Mouse (Mus musculus) midbrain, embryonic 11.5 days (tissue): ENCODE measurements around the gene Ubap2. TPM values are rescaled to one million over a fixed set of nuclear protein-coding genes. Genes with fewer than 3 reads are reported as not detected.
A peak's percentile ranks its signal among the peaks of the same experiment; 100 is the strongest.

Experiments
- ATAC-seq: fragments of 200-750 bp; cut with Nextera tagmentation; 2 replicates; pipeline ENCODE4 v1.8.0; 2017; ENCODE audit warnings: moderate TSS enrichment, moderate library complexity; ENCODE audit not compliant: low FRiP score
- DNase-seq: peaks from one replicate; pipeline ENCODE4 v3.0.0; 2015; ENCODE audit warnings: low spot score; ENCODE audit errors: missing footprints
- H3K27ac ChIP-seq: fragments of 300-500 bp; sonication (generic); 2 replicates; pipeline ENCODE4 v1.5.1; 2014; ENCODE audit warnings: low read depth, low read length
- H3K27me3 ChIP-seq: fragments of 300-500 bp; sonication (generic); 2 replicates; pipeline ENCODE4 v1.6.1; 2014; ENCODE audit warnings: mild to moderate bottlenecking, low read length, moderate library complexity, mixed read lengths; ENCODE audit not compliant: control insufficient read depth, insufficient read depth
- H3K36me3 ChIP-seq: fragments of 300-500 bp; sonication (generic); 2 replicates; pipeline ENCODE4 v1.6.1; 2014; ENCODE audit warnings: mild to moderate bottlenecking, low read length, moderate library complexity, mixed read lengths; ENCODE audit not compliant: control insufficient read depth, insufficient read depth
- H3K4me1 ChIP-seq: fragments of 300-500 bp; sonication (generic); 2 replicates; pipeline ENCODE4 v1.6.1; 2014; ENCODE audit warnings: low read length; ENCODE audit not compliant: control insufficient read depth, insufficient read depth
- H3K4me2 ChIP-seq: fragments of 300-500 bp; sonication (generic); 2 replicates; pipeline ENCODE4 v1.6.1; 2014; ENCODE audit warnings: mild to moderate bottlenecking, moderate library complexity
- H3K4me3 ChIP-seq: fragments of 300-500 bp; sonication (generic); 2 replicates; pipeline ENCODE4 v1.5.1; 2014; ENCODE audit warnings: low read depth, low read length
- H3K9ac ChIP-seq: fragments of 300-500 bp; sonication (generic); 2 replicates; pipeline ENCODE4 v1.6.1; 2014; ENCODE audit warnings: low read length
- H3K9me3 ChIP-seq: fragments of 300-500 bp; sonication (generic); 2 replicates; pipeline ENCODE4 v1.6.1; 2016; ENCODE audit warnings: low read length; ENCODE audit not compliant: control insufficient read depth
- WGBS: fragments of 180-500 bp; shearing (Covaris S2); extraction: QIAGEN DNeasy Blood & Tissue Kit; methylation state at CpG from one replicate; pipeline ENCODE4 v1.1.7; 2014; 5-methylcytosine and 5-hydroxymethylcytosine counted together
- polyA plus RNA-seq: library from polyadenylated mRNA; unstranded; fragments of >200 nt; fragmentation: Nextera tagmentation; extraction: Ambion mirVana; gene quantifications from 2 replicates; pipeline ENCODE4 v1.2.1, GENCODE M21; 2014

The Ubap2 gene
- polyA plus RNA-seq, 1 experiment from 2014 or later, result 67.0 TPM

GRCm38 (mm10) chr4:41192544-41193512 is 82.1 kb downstream of the Ubap2 start:
- Histone ChIP-seq H3K4me2 (no peak overlapping the region), H3K4me1 (no peaks in the 10 kb centered on the region), H3K9me3 (no peaks in the 10 kb centered on the region), H3K36me3 (peaks cover 43% of the 10 kb centered on the region), H3K9ac (no peak overlapping the region), H3K27me3 (no peaks in the 10 kb centered on the region), H3K27ac (no peak overlapping the region), H3K4me3 (no peak overlapping the region)
- 75% methylated on average over 14 of the region's 14 CpGs for WGBS
- no peak for ATAC-seq
- no peak for DNase-seq

DNA sequence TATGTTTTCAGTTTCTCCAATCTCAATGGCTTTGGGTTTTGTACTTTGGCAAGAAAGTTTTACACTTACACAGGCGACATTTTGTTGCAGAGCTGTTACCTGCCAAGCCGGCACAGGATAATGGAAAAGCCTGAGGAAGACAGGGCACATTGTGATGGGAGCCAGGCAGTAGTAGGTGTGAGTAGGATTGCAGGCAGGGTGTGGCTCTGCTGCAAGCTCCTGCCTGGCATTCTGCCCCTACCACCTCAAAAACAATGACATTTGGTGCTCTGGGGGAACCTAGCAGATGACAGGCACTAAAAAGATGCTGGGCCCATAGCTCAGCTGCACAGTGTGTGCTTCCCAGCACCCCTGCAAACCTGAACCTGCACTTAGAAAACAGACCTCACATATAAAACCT is 85.1 kb downstream of the Ubap2 start:
- Histone ChIP-seq H3K4me1 (no peaks in the 10 kb centered on the region), H3K9ac (no peak overlapping the region), H3K27me3 (no peaks in the 10 kb centered on the region), H3K4me3 (no peak overlapping the region), H3K36me3 (peaks cover 24% of the 10 kb centered on the region), H3K9me3 (no peaks in the 10 kb centered on the region), H3K4me2 (no peak overlapping the region), H3K27ac (no peak overlapping the region)
- no peak for DNase-seq
- ATAC-seq, result no peak
- WGBS, result 91% methylated on average over 2 of the region's 2 CpGs

DNA sequence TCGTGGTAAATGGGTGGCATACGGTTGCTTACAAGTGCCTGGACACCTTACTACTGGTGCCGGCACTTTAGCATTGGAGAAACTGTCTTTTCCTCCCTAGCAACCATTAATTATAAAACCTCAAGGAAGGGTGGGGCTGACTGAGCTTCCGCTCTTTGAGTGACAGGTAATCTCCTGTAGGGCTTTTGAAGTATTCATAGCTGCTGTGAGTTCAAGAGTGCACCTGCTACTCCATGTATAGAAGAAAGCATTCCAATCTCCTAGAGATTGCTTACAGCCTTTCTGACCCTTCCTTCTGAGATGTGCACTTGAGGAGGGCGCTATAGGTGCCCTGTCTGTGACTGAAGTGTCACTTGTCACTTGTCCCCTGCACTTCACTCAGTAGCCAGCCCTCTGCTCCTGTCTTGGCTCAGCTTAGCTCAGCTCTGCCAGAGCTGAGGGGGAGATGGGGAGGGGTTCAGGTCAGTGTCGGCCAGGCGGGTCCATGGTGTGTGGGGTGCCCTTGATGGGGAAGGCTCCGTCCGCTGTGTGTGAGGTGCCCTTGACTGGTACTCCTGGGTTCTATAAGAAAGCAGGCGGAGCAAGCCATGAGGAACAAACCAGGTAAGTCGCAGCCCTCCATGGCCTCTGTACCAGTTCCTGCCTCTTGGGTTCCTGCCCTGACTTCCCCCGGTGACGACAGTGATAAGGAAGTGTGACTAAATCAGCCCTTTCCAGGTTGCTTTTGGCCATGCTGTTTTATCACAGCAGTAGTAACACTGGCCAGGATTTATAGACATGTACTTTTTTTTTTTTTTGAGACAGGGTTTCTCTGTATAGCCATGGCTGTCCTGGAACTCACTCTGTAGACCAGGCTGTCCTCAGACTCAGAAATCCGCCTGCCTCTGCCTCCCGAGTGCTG is 94.9 kb downstream of the Ubap2 start:
- H3K36me3 ChIP-seq, result no peaks in the 10 kb centered on the region
- no peak overlapping the region for H3K4me3 ChIP-seq
- no peaks in the 10 kb centered on the region for H3K27me3 ChIP-seq
- WGBS, result 93% methylated on average over 15 of the region's 15 CpGs
- ATAC-seq, result no peak
- no peak overlapping the region for H3K9ac ChIP-seq
- no peaks in the 10 kb centered on the region for H3K9me3 ChIP-seq
- H3K4me1 ChIP-seq, result no peaks in the 10 kb centered on the region
- H3K4me2 ChIP-seq, result no peak overlapping the region
- no peak for DNase-seq
- no peak overlapping the region for H3K27ac ChIP-seq

DNA sequence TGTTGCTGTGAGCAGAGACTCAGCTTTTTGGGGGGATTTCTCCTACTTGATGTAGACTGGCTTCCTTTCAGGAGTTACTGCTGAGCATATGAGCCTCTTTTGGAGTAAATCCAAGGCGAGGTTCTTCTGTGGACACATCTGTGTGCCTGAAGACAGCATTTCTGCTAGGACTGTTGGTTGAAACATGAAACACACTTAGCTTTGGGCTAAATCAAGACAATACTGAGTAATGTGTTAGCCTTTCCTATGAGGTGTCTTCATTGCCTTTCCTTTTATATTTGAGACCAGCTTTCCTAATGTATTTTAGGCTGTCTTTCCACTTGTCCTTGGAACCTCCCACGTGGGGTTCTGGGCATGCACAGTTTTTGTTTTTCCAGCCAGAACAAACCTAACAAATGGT is 100.3 kb downstream of the Ubap2 start:
- Histone ChIP-seq H3K4me2 (no peak overlapping the region), H3K27ac (no peak overlapping the region), H3K36me3 (no peaks in the 10 kb centered on the region), H3K4me3 (no peak overlapping the region), H3K9me3 (no peaks in the 10 kb centered on the region), H3K27me3 (no peaks in the 10 kb centered on the region), H3K9ac (no peak overlapping the region), H3K4me1 (no peaks in the 10 kb centered on the region)
- peak; percentile 41 for DNase-seq
- WGBS, result 71% methylated on average over 2 of the region's 2 CpGs
- no peak for ATAC-seq

DNA sequence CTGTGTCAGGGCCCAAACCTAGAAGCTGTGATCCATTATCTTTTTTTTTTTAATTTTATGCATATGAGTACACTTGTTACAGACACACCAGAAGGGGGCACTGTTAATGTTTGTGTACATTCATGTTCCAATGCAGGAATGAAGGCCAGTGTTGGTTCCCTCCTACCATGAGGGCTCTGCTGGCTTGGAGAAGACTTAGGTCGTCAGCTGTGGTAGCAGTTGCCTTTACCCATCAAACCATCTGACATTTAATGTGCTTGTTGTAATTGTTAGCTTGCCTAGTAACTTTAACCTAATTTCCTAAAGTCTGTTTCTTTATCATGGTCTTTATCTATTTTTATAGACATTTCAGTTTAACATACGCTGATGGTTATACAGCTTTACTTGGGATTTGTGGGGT is 104.0 kb downstream of the Ubap2 start:
- Histone ChIP-seq H3K9ac (no peak overlapping the region), H3K36me3 (no peaks in the 10 kb centered on the region), H3K4me1 (no peaks in the 10 kb centered on the region), H3K4me2 (no peak overlapping the region), H3K27me3 (no peaks in the 10 kb centered on the region), H3K4me3 (no peak overlapping the region), H3K9me3 (no peaks in the 10 kb centered on the region), H3K27ac (no peak overlapping the region)
- DNase-seq, result no peak
- ATAC-seq, result no peak
- WGBS, result 90% methylated on average over 2 of the region's 2 CpGs

DNA sequence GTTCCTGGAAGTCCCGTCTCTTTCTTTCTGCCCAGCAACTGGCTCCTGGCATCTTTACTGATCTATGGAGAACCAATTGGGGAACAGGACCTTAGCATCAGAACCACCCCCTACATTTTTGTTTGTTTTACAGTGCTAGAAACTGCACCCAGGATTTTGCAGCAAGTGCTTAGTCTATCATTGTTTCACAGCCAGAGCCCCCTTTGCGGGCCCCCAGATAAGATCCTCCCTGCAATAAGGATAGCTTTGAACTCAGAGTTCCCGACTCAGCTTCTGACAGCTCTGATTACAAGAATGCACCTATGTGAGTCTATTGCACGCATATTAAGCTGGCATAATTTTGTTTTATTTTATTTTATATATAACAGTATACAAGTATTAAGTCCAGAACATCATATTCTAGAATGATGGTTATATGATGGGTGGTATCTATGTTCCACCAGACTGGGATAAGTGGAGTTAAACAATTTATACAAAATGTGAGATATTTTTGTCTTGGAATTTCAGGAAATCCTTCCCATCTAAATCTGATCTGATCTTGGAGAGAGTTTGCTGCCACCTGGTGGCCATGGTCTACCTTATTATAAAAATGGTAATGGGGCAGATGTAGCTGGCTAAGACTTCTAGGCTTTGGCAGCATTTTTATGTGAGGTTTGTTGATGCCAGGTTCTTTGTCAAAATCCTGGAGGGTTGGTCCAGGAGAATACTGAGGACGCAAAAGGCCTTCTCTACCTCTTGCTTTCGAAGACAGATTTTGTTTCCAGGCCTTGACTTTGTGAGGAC is 109.1 kb downstream of the Ubap2 start:
- H3K4me1 ChIP-seq, result no peaks in the 10 kb centered on the region
- ATAC-seq, result no peak
- 80% methylated on average over 6 of the region's 6 CpGs for WGBS
- H3K27me3 ChIP-seq, result no peaks in the 10 kb centered on the region
- H3K27ac ChIP-seq, result no peak overlapping the region
- no peak overlapping the region for H3K9ac ChIP-seq
- no peaks in the 10 kb centered on the region for H3K9me3 ChIP-seq
- peak; percentile 97 for DNase-seq
- no peaks in the 10 kb centered on the region for H3K36me3 ChIP-seq
- H3K4me2 ChIP-seq, result no peak overlapping the region
- H3K4me3 ChIP-seq, result no peak overlapping the region

- Histone ChIP-seq H3K9me3 (no peaks in the 10 kb centered on the region), H3K9ac (no peak overlapping the region), H3K27ac (0 out of 2 replicates have a peak overlapping the region, but pooled peaks have one; percentile 31), H3K36me3 (no peaks in the 10 kb centered on the region), H3K27me3 (no peaks in the 10 kb centered on the region), H3K4me2 (no peak overlapping the region), H3K4me1 (no peaks in the 10 kb centered on the region), H3K4me3 (no peak overlapping the region)
- 32% methylated on average over 2 of the region's 2 CpGs for whole genome bisulfite sequencing
- DNase-seq, result peak; percentile 90
- no peak for ATAC-seq
These were observed 110.0 kb downstream of the Ubap2 start for GRCm38 (mm10) chr4:41164974-41165373.

GRCm38 (mm10) chr4:41161232-41161631 is 113.7 kb downstream of the Ubap2 start:
- ATAC-seq (no peak), DNase-seq (no peak)
- no peak overlapping the region for H3K9ac ChIP-seq
- H3K4me3 ChIP-seq, result no peak overlapping the region
- H3K4me2 ChIP-seq, result no peak overlapping the region
- no peaks in the 10 kb centered on the region for H3K36me3 ChIP-seq
- H3K27me3 ChIP-seq, result no peaks in the 10 kb centered on the region
- no peaks in the 10 kb centered on the region for H3K9me3 ChIP-seq
- no peaks in the 10 kb centered on the region for H3K4me1 ChIP-seq
- no peak overlapping the region for H3K27ac ChIP-seq
- WGBS, result 94% methylated on average over 3 of the region's 3 CpGs
